Mouse (Mus musculus) liver, embryonic 14.5 days (tissue): Measurements from ENCODE around the gene Sdk2.

Experiments used
- CTCF ChIP-seq: IDR thresholded peaks from 2 replicates; pipeline ENCODE4 v1.5.1; 2016; ENCODE audit warnings: antibody characterized with exemption, low read depth, control low read depth
- EP300 ChIP-seq: IDR thresholded peaks from 2 replicates; pipeline ENCODE4 v1.6.1; 2016; ENCODE audit warnings: antibody characterized with exemption, low read depth

DNA sequence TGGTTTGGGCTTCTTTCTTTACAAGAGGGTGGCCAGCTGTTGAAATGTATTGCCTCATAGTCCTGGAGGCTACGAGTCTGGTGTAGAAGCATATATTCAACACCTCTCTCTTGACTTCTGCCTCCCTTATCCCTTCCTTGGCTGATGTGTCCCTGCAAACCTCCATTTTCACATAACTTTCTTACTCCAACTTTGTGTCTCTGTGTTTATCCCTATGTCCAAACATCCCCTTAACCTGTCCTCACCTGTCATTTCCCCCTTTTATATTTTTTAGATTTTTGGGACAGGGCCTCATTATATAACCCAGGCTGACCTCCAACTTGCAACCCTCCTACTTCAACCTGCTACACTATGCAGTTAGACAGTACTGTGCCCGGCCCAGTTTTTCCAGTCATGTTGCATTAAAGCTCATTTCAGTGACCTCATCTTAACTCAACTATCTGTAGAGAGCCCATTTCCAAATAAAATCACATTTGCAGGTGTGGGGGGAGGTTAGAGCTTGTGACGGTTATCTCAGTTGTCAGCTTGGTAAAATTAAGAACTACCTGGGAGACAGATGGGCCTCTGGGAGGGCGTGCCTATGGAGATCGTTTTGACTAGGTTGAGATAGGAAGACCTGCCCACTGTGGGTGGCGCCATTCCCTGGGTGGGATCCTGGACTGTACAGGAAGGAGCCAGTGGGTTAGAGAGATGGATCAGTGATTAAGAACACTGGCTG is 302.6 kb downstream of the Sdk2 start:
- TF ChIP-seq CTCF, result no peak
- no peak for TF ChIP-seq EP300
